Mouse (Mus musculus) thymus, postnatal 10 days (tissue): ENCODE results near the gene Preb.

Source experiments
- DNase-seq, 2 experiments: peaks; one replicate each; pipeline ENCODE4 v3.0.0; 2021; ENCODE audit warnings: low spot score in 2 of 2

The Preb gene

DNA sequence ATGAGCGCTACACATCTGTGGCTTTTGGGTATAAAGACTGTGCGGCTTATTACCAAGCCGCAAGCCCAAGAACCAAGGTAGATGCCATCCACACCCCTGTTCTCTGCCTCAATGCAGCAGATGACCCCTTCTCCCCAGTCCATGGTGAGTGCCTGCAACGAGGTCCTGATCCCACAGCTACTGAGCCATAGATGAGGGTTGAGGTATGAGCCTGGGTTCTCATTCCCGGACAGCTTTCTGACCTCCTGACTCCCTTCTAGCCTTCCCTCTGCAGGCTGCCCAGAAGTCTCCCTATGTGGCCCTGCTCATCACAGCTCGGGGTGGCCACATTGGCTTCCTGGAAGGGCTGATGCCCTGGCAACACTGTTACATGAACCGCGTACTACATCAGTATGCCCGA, 5.6 kb downstream of the Preb start:
- DNase-seq = no peak

DNA sequence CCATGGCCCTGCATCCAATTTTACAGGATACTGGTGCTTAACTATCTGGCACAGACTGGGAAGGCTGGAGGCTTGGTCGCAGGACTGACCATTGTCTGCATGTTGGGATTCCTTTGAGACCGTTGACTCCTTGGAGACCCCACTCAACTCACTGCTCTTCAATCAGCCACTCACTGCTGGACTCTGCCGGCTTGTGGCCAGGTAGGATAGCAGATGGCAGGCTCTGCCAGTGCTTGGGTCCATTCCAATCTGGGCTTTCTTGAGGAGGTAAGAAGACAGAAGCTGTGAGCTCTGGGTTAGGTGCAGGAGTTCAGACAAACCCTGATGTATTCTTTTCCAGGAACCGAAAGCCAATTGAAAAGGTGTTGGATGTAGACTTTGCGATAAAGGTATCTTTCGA, 6.1 kb downstream of the Preb start:
- DNase-seq = no peak

DNA sequence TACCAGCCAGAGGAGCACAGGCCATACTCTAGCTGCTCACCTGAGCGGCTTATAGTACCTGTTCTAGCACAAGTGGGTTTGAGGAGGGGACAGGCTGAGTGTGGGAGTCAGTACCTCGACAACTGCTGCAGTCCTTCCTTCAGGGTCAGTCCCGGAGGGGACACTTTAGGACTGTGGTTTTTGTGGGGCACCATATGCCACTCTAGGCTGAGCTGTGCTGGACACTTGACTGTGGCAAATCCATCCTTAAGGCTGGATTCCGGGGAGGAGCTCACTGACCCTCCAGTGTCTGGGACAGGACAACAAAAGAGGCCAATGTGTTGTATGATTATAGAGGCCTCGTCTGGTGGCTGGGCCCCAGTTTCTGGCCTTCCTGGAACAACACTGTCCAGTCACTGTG, 7.6 kb downstream of the Preb start:
- DNase-seq = no peak

DNA sequence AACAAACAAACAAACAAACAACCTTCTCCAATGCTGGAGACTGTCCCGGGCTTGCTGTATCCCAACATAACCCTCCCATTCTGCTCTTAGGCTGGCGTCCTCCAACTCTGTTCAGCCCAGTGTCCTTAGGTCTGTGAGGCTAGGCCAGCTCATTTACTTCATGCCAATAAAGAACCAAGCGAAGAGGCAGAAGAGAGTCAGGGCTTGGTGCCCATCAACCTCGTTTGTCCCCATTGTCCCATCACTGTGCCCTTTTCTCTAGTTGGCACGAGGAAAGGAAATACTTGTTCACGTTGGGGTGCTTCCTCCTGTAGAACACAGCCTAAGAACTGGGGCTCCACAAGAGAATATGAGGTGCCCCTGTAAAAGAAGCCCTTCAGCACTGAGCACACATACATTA, 8.5 kb downstream of the Preb start:
- DNase-seq = no peak

DNA sequence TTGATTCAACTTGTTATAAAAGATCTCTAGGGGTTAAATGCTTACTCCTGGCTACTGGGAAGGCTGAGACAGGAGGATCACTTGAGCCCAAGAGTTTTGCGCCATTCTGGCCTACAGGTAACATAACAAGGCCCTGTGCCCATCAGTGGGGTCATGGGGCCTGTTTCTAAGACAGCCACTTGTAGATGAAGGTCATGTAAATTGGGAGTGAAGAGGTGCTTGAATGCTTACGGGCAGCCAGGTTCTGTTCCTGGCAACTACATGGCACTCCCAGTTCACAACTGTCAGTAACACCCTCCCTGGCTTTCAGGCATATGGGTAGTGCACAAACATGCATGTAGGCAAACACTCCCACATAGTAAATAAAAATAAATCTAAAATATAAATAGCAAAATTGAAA, 9.2 kb downstream of the Preb start:
- DNase-seq = no peak

DNA sequence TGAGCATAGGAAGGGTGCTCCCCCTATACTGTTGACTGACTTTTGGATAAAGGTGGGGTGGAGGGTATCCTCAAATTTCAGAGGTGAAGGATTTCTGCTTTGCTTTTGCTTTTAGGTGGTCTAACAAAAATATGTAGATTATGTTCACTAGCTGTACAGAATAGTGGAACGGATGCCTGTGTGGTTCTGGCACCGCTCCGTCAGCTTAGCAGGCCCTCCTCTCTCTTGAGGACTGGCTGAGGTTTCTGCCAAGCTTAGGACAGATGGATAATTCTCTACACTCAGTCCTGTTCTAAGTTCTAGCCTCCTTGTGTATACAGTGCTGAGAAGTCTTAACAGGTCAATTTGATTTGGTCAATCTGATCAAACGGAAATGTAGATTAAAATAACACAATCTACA, 9.7 kb downstream of the Preb start:
- no peak for DNase-seq

DNA sequence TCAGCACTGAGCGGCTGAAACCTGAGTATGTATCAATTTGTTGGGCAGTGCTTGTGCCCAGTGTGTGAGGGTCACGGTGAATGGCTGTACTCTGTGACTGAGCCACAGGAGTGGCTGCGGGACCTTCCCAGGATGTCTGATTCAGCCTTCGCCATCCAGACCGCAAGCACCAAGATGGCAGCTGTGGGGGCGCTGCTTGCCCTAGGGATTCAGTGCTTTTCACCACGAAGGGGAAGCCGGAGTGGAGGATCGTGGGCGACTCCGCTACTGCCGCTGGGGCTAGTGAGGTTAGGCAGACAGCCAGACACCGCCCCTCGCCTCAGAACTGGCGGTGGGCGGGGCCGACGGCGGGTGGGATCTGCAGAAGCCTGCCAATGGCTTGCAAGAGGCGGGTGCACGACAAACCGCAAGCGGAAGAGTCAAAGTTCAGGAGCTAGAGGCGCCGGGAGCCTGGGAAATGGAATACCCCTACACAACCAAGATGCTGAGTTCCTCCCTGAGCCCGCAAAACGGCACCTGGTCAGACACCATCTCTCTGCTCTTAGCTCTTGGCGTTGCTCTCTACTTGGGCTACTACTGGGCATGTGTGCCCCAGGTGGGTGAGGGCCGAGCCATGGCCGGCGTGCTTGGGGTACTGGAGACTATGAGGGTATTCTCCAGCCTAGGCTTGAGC, 10.4 kb downstream of the Preb start:
- DNase-seq = peak; percentile 92 to 93

DNA sequence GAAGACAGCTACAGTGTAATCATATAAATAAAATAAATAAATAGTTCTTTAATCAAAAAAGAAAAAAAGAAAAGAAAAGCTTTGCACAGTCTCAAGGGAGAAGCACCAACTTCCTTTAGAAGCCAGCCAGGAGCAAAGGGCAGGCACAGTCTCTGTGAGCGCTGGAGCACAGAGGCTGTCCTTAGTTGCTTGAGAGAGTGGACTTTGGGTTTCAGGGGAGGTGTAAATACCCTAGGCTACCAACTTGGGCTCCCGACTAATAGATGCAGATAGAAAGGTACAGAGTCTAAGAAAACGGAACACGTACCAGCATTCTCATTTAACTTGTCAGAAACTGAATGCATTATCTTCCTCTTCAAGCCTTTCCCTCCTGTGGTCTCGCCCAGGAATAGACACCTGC, 11.5 kb downstream of the Preb start:
- no peak for DNase-seq

DNA sequence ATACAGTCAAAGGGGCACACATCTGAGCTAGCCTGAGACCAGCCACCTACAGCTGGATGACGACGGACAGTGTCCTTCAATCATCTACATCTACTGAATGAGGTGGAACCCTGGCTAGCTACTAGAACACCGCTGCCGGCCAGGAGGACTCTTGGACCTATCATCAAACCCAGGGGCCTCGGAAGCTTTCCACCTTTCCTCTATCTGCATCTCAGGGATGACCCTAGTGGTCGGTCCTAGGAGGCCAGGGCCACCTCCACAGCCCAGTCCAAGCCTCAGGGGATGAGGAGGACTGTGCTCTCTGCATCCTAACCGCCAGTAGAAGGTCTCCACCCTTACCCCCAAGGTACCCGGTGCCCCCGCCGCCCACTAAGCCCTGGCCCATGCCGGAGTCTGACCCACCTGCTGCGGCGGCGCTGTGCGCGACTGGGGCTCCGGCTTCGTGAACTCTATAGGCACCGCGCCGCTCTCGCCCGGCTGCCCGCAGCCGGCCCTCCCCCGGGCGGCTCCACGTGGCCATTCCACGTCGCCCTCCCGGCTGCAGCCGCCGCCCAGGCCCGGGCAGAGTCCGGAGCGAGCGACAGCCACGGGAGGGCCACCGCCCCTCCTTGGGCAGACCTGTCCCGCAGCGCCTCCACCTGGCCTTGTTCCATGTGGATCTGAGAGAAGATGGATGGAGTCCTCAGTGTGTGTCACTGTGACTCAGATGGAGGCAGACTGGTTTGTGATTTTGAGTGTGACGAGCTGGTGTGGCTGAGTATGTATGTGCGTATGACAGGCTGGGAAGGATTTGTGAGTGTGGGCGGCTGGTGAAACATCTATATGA, 15.0 kb downstream of the Preb start, which contains the start of gene Cgref1:
TSS of gene Cgref1 (minus strand) at position 636 of the 826 bp plus-strand sequence.
- DNase-seq = peak in 1 of 2 experiments; percentile 30

DNA sequence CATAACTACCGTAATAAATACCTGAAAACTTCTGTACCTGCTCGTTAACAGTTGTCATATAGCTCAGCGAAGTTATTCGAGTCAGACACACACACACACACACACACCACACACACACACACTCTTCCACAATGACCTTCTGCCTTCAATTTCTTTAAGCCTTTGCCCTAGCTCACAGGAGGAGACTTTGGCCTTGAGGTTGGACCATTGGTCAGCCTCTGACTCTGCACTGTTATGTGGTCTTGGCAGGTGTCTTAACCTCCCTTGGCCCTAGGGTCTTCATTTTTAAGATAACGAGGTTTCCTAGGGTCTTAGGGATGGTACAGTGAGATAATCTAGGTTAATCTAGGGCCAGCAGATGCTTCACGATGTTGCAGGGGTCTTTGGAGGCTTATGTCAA, 15.8 kb downstream of the Preb start:
- DNase-seq = no peak

DNA sequence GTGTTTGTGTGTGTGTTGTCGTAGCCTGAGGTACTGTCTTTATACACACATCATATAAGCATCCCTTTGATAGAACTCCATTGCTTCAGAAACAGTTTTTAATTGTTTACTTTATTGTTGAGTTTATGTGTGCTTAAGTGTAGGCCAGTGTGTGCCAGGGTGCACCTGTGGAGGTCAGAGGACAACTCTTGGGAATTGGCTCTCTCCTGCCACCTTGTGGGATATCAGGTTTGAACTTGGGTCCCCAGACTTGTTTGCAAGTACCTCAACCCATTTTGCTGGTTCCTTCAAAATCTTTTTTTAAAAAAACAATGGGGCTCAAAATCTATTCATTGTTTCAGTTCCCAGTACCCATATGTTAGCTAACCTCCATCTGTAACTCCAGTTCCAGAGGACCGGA, 17.2 kb downstream of the Preb start:
- DNase-seq = peak in 1 of 2 experiments; percentile 54

DNA sequence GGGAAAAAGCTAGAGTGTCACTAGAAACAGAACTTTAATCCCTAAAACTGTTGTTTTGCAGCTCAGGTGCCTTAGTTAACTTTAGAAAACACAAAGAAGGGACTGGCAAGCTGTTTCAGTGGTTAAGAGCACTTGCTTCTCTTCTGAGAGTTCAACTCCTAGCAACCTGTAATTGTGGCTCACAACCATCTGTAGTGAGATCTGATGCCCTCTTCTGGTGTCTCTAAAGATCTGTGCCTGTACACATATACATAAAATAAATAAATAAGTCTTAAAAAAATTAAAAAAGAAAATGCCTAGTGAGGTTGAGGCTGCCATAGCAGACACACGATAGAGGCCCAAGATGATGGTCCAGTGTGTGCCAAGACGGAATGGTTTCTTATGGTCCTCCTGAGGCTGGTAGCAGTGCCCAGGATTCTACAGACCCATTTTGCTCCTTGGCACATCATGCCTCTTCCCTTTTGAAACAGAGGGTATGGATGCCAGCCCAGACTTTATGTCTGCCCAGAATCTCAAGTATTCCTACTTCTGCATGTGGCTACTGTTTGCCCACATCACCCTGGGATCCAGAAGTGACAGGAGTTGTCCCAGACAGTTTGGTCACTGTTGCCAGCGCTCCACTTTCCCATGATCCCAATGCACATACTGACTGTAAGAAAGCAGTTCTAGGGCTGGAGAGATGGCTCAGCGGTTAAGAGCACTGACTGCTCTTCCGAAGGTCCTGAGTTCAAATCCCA, 25.3 kb downstream of the Preb start:
- DNase-seq = no peak

DNA sequence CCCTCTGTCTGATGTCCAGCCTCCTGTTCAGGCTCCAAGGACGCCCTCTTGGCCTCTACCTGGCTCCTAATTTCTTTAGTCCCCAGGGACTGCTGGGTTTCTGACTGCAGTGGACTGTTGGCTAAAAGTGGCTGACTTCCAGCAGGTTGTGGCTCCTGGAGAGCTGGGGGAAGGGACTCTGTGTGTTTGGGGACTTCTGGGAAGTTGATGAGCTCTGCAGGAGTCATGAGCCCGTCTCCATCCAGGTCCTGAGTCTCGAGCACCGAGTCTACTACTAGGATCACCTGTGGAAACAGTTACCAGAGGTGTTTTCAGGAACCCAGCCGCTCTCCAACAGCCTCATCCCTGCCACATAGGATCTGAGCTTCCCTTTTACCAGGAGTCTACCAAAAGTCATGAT, 26.5 kb downstream of the Preb start:
- DNase-seq = no peak

DNA sequence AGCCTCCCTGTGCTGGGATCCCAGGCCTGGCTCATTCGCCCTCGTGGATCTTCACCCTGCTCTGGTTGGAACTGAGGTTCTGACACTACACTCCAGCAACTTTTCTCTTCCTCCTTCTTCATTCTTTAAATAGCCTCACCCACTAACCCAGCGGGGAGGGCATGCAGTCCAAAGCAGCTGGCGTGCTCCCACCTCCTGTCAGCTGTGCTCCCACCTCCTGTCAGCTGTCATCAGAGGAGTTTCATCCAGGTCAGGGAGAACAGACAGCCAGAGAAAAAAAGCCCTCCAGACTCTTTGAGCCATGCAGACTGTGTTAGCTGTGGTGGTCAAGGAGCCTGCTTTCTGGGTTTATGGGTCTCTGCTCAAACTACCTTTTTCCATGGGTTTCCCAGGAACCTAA, 28.8 kb downstream of the Preb start:
- no peak for DNase-seq

DNA sequence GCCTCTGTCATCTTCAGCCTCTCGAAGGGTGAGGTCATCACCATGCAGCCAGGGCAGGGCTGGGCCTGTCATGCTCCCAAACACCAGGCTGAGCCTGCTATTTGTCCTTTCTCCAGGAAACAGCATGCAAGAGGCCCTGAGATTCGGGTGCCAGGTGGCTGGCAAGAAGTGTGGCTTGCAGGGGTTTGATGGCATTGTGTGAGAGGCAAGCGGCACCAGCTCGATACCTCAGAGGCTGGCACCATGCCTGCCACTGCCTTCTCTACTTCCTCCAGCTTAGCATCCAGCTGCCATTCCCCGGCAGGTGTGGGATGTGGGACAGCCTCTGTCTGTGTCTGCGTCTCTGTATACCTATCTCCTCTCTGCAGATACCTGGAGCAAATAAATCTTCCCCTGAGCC, 29.3 kb downstream of the Preb start:
- DNase-seq = no peak

DNA sequence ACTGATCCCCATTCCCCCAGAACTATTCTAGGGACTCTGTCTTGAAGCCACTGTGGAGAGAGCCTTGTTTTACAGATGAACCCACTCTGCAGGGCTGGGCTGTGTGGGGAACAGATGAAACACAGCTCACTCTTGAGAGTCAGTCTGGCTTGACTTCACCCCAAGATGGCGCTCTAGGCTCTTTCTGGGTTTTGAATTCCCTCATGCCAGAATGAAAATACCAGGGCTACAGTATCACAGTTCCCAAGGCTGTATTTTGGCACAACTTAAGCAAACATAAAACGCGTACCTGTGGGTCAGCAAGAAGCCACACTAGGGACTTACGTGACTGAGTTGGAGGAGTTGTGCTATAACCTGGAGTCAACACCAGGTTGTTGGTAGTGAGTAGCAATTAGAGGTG, 30.0 kb downstream of the Preb start:
- DNase-seq = peak in 1 of 2 experiments; percentile 57

DNA sequence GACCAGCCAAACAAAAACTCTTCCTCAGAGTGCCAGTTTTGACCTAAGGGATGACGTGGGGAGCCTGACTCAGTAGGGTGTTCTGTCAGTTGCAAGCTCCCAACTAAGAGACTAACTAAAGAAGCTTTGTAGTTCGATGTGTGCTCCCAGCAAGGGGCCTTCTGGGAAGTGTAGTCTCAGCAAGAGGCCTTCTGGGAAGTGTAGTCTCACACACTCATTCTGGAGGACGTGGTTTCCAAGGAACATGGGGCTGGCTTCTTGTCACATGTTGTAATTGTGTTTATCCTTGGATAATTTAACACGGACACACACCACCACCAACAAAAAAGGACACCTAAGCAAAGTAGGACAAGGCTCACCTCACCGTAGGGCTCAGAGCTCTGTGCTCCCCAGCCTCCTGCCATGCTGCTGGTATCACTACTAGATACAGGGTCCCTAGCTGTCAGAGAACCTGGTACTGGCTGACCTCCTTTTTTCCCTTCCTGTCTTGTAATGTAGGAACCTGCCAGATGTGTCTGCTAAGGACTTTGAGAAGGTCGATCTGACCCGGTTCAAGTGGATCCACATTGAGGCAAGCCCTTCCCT, 32.1 kb downstream of the Preb start:
- no peak for DNase-seq

DNA sequence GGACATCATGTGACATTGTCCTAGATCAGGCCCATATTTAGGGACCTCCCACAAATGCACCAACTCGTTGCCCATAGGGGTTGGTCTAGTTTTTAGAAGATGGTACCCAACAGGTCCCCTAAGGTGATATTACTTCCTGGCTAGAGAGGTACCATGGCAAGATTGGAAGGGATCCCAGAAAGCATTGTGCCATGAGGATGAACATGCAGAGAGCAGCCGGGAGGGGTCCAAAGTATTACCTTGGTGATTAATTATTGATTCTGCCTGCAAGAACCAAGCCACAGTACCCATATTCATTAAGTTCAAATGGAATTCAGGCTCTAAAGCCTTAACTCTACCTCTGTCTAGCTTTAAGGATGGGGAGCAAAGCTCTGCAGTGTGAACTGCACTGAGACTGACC, 34.1 kb downstream of the Preb start:
- DNase-seq = no peak

DNA sequence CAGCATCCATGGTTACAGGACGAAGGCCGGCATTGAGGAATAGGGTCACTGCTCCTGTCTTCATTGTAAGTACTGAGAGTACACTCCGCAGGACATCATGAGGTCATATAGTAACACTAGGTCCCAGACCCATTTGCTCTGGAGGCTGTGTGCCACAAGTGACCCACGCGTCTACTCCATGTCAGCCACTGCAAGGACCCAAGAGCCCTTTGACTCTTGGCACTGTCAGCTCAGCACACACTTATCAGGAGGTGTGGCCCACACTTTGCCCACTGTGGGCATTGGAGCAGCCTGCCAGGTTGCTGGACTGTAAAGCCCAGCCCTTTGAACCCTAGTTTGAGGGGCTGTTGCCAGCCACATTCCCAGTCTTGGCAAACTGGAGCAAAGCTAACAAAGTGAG, 34.9 kb downstream of the Preb start:
- no peak for DNase-seq

DNA sequence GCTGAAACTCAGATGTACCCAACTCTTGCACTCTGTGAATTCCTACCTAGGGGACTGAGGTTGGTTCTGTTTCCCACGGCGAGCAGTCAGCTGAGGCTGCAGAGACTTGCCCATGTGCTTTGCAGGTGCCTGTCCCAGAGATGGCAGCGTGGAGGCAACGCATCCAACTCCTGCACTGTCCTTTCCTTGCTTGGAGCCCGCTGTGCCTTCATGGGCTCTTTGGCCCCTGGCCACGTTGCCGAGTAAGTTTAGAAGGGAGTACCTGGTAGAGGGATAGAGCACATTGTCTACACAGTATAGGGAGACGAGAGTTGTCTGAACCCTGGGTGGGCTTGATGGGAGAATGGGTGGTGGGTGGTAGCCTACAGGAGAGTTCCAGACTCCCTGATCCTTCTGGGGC, 35.5 kb downstream of the Preb start:
- DNase-seq = no peak

DNA sequence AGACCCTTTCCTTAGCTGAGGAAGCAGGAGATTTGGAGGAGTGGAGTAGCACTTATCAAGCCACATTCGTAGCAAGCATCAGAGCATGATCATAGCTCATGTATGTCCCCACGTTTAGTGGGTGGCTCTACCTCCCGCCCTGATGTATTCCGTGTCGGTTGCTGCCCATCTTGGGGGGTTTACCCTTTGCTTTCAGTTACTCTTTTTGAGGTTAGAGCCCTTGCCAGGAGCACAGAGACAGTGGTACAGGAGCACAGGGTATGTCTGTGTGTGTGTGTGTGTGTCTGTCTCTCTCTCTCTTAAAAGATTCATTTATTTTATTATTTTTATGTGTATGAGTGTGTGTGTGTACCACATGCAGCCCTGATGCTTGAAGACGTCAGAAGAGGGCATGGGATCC, 37.0 kb downstream of the Preb start:
- DNase-seq = no peak

DNA sequence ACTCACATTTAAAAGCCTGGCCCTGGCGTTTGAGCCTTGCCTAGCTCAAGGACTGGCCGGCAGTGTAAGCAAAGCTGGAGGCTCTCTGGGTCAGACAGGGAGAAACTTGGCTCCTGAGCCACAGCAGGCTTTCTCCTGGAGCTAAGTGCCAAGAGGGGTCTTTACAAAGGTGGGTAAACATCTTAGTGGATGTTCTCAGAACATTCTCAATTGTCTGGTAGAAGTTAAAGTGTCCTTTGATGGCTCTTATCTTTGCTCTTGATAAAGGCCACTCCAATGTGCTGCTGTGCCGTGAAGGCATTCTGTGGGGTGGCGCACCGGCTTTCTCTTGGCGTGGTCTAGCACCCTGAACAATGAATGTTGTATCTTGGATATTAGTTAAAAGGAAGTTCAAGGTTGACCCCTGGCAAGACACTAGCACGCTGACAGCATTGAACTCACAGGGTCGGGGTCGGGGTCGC, 37.5 kb downstream of the Preb start:
- no peak for DNase-seq
